Mouse (Mus musculus) liver, embryonic 14.5 days (tissue): ENCODE data around the gene Tfec. TPM values are rescaled to one million over a fixed set of nuclear protein-coding genes. Genes with fewer than 3 reads are reported as not detected.

Experiments
- ATAC-seq: fragments of 200-750 bp; cut with Nextera tagmentation; 2 replicates; pipeline ENCODE4 v1.8.0; 2017; ENCODE audit warnings: moderate number of reproducible peaks, mild to moderate bottlenecking, moderate library complexity; ENCODE audit not compliant: insufficient read depth
- DNase-seq, 3 experiments: peaks; one replicate each; pipeline ENCODE4 v3.0.0-alpha.2; 2012 to 2013; ENCODE audit warnings: low read depth in 3 of 3, low spot score in 3 of 3
- H3K27ac ChIP-seq: fragments of 300-500 bp; sonication (generic); 2 replicates; pipeline ENCODE4 v1.5.1; 2014; ENCODE audit warnings: moderate library complexity, mild to moderate bottlenecking, control low read depth, inconsistent platforms
- H3K27me3 ChIP-seq: fragments of 300-500 bp; sonication (generic); 2 replicates; pipeline ENCODE4 v1.6.1; 2014; ENCODE audit warnings: mild to moderate bottlenecking, low read length, moderate library complexity; ENCODE audit not compliant: control insufficient read depth, insufficient read depth
- H3K36me3 ChIP-seq: fragments of 300-500 bp; sonication (generic); replicated peaks from 2 replicates; pipeline ENCODE4 v1.6.1; 2014; ENCODE audit warnings: low read depth; ENCODE audit not compliant: control insufficient read depth, insufficient read depth
- H3K4me1 ChIP-seq, 2 experiments: fragments of 200-500 bp in 1 of 2; fragments of 300-500 bp in 1 of 2; sonication (generic) in 1 of 2; replicated peaks; 2 replicates each; pipeline ENCODE4 v1.6.1; 2012 to 2014; ENCODE audit warnings: antibody characterized with exemption in 1 of 2, inconsistent platforms in 1 of 2, low read length in 1 of 2; ENCODE audit not compliant: control insufficient read depth in 2 of 2, insufficient read depth in 2 of 2
- H3K4me2 ChIP-seq: fragments of 300-500 bp; sonication (generic); 2 replicates; pipeline ENCODE4 v1.6.1; 2014; ENCODE audit warnings: low read depth, mild to moderate bottlenecking, control low read depth, moderate library complexity
- H3K4me3 ChIP-seq, 2 experiments: fragments of 200-500 bp in 1 of 2; fragments of 300-500 bp in 1 of 2; sonication (generic) in 1 of 2; 2 replicates each; pipeline ENCODE4 v1.5.1; 2012 to 2014; ENCODE audit warnings: low read depth in 2 of 2, low read length in 2 of 2, mild to moderate bottlenecking in 2 of 2, control low read depth in 1 of 2, inconsistent platforms in 1 of 2, moderate library complexity in 1 of 2; ENCODE audit not compliant: insufficient read depth in 1 of 2
- H3K9ac ChIP-seq: fragments of 300-500 bp; sonication (generic); replicated peaks from 2 replicates; pipeline ENCODE4 v1.6.1; 2014; ENCODE audit warnings: mild to moderate bottlenecking, control low read depth, moderate library complexity
- H3K9me3 ChIP-seq: fragments of 300-500 bp; sonication (generic); 2 replicates; pipeline ENCODE4 v1.6.1; 2016; ENCODE audit warnings: low read length, mixed read lengths; ENCODE audit not compliant: control insufficient read depth
- CTCF ChIP-seq: IDR thresholded peaks from 2 replicates; pipeline ENCODE4 v1.5.1; 2016; ENCODE audit warnings: antibody characterized with exemption, low read depth, control low read depth
- EP300 ChIP-seq: IDR thresholded peaks from 2 replicates; pipeline ENCODE4 v1.6.1; 2016; ENCODE audit warnings: antibody characterized with exemption, low read depth
- WGBS: fragments of 180-500 bp; shearing (Covaris S2); extraction: QIAGEN DNeasy Blood & Tissue Kit; methylation state at CpG from one replicate; pipeline ENCODE4 v1.1.7; 2014; ENCODE audit not compliant: insufficient replicate concordance; 5-methylcytosine and 5-hydroxymethylcytosine counted together
- polyA plus RNA-seq, 2 experiments: library from polyadenylated mRNA; depleted of rRNA in 1 of 2; stranded (reverse) in 1 of 2; unstranded in 1 of 2; fragments of >200 nt; fragmentation: Nextera tagmentation in 1 of 2; extraction: Ambion mirVana in 1 of 2; gene quantifications; 2 replicates each; pipeline versions ENCODE4 v1.2.1 to v1.2.3; 2012 to 2014

The Tfec gene
- polyA plus RNA-seq (2012; rRNA removed) (3.6 and 4.0 TPM in 2 replicates), polyA plus RNA-seq (2014; fragmentation: Nextera tagmentation; extraction: Ambion mirVana) (3.7 and 4.7 TPM in 2 replicates)

DNA sequence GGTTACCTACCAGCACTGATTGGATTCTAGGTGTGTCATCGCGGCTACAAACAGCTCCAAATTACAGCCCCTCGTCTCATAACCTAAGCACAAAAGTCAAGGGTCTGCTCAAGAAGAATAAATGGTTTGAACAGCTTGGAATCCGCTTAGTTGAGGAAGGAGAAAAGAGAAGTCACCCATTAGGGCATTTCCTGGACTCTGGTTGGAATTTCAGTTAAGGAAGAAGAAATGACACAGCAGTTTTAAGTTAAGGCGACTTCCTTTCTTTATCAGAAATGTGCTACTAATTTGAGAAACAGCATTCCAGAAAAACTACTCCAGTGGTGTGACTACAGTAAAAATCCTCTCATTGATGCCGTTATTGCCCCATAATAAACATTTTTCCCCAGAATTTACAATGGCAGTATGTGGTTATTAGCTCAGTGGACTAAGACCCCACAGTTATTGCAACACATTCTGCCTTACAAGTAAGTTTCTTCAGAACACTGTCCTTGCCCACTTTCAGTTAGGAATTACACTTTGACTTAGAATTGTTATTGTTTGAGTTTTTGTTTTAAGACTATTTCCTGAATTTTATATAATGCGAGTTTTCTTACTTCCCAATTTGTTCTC lies at the start of gene Tfec:
Gene Tfec, minus strand, starts transcription at position 191 of the 612 bp plus-strand sequence.
- Histone ChIP-seq H3K27ac (no peak within 1 kb of the TSS; the same call in 1 of the 2 replicates), H3K4me2 (no peak within 1 kb of the TSS), H3K9me3 (no peaks in the 10 kb centered on the region), H3K36me3 (no peaks in the 10 kb centered on the region), H3K9ac (no peak within 1 kb of the TSS), H3K4me3 (peak within 1 kb of the TSS; percentile 13 to 28; a peak in 3 of 4 replicates), H3K4me1 (no peaks in the 10 kb centered on the region), H3K27me3 (no peaks in the 10 kb centered on the region)
- 29% methylated on average over 7 of the region's 7 CpGs for WGBS
- TF ChIP-seq CTCF = no peak
- TF ChIP-seq EP300 = no peak
- no peak for ATAC-seq
- DNase-seq = no peak

DNA sequence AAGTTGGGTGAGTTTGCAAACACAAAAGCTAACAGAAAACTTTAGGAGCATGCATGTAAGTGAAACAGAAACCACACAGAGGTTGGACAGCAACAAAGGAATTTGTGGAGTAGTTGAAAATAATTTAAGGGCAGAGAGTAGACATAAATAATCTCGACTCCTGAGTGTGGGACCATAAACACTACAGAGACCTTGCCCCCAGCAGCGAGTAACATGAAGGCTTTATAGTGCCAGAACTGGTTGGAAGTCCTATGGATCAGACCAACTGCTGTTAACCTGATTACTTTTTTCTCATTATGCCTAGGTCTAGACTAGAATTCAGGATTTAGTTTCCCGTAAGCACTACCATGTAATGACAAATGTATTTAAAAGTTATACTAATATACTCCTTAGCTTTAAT lies 49.6 kb upstream of the Tfec start:
- no peak for ATAC-seq
- H3K4me2 ChIP-seq = no peak overlapping the region
- TF ChIP-seq EP300 (no peak), CTCF (no peak)

DNA sequence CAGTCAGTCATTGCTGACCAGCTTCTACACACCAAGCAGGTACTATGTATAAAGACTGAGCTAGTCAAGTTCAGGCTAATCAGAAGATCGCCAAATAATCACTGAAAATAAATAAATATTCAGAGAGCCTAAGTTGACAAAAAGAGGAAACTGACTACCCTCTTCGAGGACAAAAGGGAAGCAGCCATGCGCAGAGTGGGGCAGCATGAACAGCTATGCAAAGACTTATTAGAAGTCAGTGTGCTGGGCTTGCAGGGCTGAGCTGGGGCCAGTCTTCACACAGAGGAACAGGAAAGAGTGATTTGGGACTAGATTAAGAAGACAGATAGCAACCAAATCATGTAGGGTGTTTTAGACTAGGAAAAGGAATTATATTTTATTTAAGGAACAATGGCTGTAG lies 45.3 kb upstream of the Tfec start:
- 25% methylated on average over 3 of the region's 3 CpGs for WGBS
- no peak for TF ChIP-seq EP300
- no peak for TF ChIP-seq CTCF
- Histone ChIP-seq H3K27me3 (no peaks in the 10 kb centered on the region), H3K9me3 (no peaks in the 10 kb centered on the region), H3K4me1 (no peaks in the 10 kb centered on the region), H3K9ac (no peak overlapping the region), H3K36me3 (no peaks in the 10 kb centered on the region), H3K27ac (no peak overlapping the region), H3K4me2 (no peak overlapping the region), H3K4me3 (no peak overlapping the region)
- DNase-seq = no peak
- ATAC-seq = no peak

More for the DNA sequence above, 49.6 kb upstream of the Tfec start:
- WGBS = 55% methylated on average over 3 of the region's 3 CpGs
- Histone ChIP-seq H3K4me1 (no peaks in the 10 kb centered on the region), H3K9me3 (no peaks in the 10 kb centered on the region), H3K4me3 (no peak overlapping the region), H3K9ac (no peak overlapping the region), H3K27me3 (no peaks in the 10 kb centered on the region), H3K27ac (no peak overlapping the region), H3K36me3 (no peaks in the 10 kb centered on the region)
- DNase-seq = no peak

GRCm38 (mm10) chr6:16942433-16942832 lies 44.2 kb upstream of the Tfec start:
- H3K27me3 ChIP-seq = no peaks in the 10 kb centered on the region
- no peak for ATAC-seq
- H3K9ac ChIP-seq = no peak overlapping the region
- WGBS = 51% methylated on average over 4 of the region's 4 CpGs
- no peaks in the 10 kb centered on the region for H3K4me1 ChIP-seq
- H3K4me2 ChIP-seq = no peak overlapping the region
- DNase-seq = no peak
- H3K9me3 ChIP-seq = no peaks in the 10 kb centered on the region
- H3K36me3 ChIP-seq = no peaks in the 10 kb centered on the region
- no peak overlapping the region for H3K4me3 ChIP-seq
- no peak overlapping the region for H3K27ac ChIP-seq
- TF ChIP-seq EP300 = no peak
- no peak for TF ChIP-seq CTCF

DNA sequence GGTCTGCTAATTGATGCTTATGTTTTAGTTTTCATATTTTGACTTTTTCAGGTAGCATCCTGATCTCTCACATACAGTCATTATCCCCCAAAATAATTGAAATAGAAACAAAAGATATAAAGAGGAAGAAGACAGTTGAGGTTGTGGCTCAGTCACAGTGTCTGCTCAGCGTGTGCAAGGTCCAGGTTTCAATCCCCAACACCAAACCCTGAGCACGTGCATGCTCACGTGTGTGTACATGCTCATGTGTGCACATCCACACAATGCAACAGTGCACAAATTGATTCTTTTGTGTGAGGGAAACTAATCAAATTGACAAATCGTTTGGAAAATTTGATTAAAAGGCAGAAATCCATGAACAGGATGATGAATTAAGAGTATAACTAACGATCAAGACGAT lies 32.8 kb upstream of the Tfec start:
- no peak overlapping the region for H3K27ac ChIP-seq
- TF ChIP-seq EP300 (no peak), CTCF (no peak)
- H3K9me3 ChIP-seq = no peaks in the 10 kb centered on the region
- no peaks in the 10 kb centered on the region for H3K4me1 ChIP-seq
- WGBS = 58% methylated on average over 6 of the region's 6 CpGs
- ATAC-seq = no peak
- H3K36me3 ChIP-seq = no peaks in the 10 kb centered on the region
- H3K27me3 ChIP-seq = no peaks in the 10 kb centered on the region
- H3K9ac ChIP-seq = no peak overlapping the region
- no peak overlapping the region for H3K4me2 ChIP-seq
- no peak overlapping the region for H3K4me3 ChIP-seq
- DNase-seq = no peak
